Mouse (Mus musculus): ENCODE data around the gene Rgs6. TPM values are rescaled to one million over a fixed set of nuclear protein-coding genes. Genes with fewer than 3 reads are reported as not detected.

The Rgs6 gene
- polyA plus RNA-seq, 1 experiment from 2014 or later = 12.5 TPM

- Histone ChIP-seq H3K4me3 (replicated peaks; ENCODE audit: low read depth, low read length) (no peak overlapping the region), H3K4me1 (ENCODE audit: control insufficient read depth, insufficient read depth, low read length) (no peaks in the 10 kb centered on the region), H3K4me2 (ENCODE audit: low read length) (no peak overlapping the region), H3K36me3 (ENCODE audit: control insufficient read depth, insufficient read depth, low read length) (no peaks in the 10 kb centered on the region), H3K27me3 (ENCODE audit: control insufficient read depth, insufficient read depth, low read length) (no peaks in the 10 kb centered on the region), H3K9me3 (ENCODE audit: control insufficient read depth, low read length) (no peaks in the 10 kb centered on the region), H3K9ac (replicated peaks; ENCODE audit: low read length) (no peak overlapping the region), H3K27ac (replicated peaks; ENCODE audit: low read depth, low read length) (no peak overlapping the region)
- no peak for ATAC-seq (ENCODE audit: low FRiP score, low TSS enrichment)
- 70% methylated on average over 1 of the region's 1 CpGs for WGBS
- no peak for DNase-seq
Observed at GRCm38 (mm10) chr12:82987661-82988060, 399.6 kb downstream of the Rgs6 start.

GRCm38 (mm10) chr12:82993905-82994304 is 405.8 kb downstream of the Rgs6 start:
- no peaks in the 10 kb centered on the region for H3K4me1 ChIP-seq (ENCODE audit: control insufficient read depth, insufficient read depth, low read length)
- no peak for ATAC-seq (ENCODE audit: low FRiP score, low TSS enrichment)
- no peaks in the 10 kb centered on the region for H3K36me3 ChIP-seq (ENCODE audit: control insufficient read depth, insufficient read depth, low read length)
- WGBS = 22% methylated on average over 4 of the region's 4 CpGs
- H3K4me3 ChIP-seq (replicated peaks; ENCODE audit: low read depth, low read length) = no peak overlapping the region
- no peak overlapping the region for H3K27ac ChIP-seq (replicated peaks; ENCODE audit: low read depth, low read length)
- DNase-seq = peak; percentile 38
- H3K4me2 ChIP-seq (ENCODE audit: low read length) = no peak overlapping the region
- no peaks in the 10 kb centered on the region for H3K9me3 ChIP-seq (ENCODE audit: control insufficient read depth, low read length)
- no peak overlapping the region for H3K9ac ChIP-seq (replicated peaks; ENCODE audit: low read length)
- H3K27me3 ChIP-seq (ENCODE audit: control insufficient read depth, insufficient read depth, low read length) = no peaks in the 10 kb centered on the region

GRCm38 (mm10) chr12:82996775-82997174 is 408.7 kb downstream of the Rgs6 start:
- H3K9ac ChIP-seq (replicated peaks; ENCODE audit: low read length) = no peak overlapping the region
- H3K27me3 ChIP-seq (ENCODE audit: control insufficient read depth, insufficient read depth, low read length) = no peaks in the 10 kb centered on the region
- no peaks in the 10 kb centered on the region for H3K4me1 ChIP-seq (ENCODE audit: control insufficient read depth, insufficient read depth, low read length)
- ATAC-seq (ENCODE audit: low FRiP score, low TSS enrichment) = no peak
- no peak overlapping the region for H3K4me3 ChIP-seq (replicated peaks; ENCODE audit: low read depth, low read length)
- no peaks in the 10 kb centered on the region for H3K36me3 ChIP-seq (ENCODE audit: control insufficient read depth, insufficient read depth, low read length)
- no peak for DNase-seq
- no peak overlapping the region for H3K4me2 ChIP-seq (ENCODE audit: low read length)
- H3K9me3 ChIP-seq (ENCODE audit: control insufficient read depth, low read length) = no peaks in the 10 kb centered on the region
- H3K27ac ChIP-seq (replicated peaks; ENCODE audit: low read depth, low read length) = no peak overlapping the region
- 31% methylated on average over 4 of the region's 4 CpGs for WGBS

- no peaks in the 10 kb centered on the region for H3K4me1 ChIP-seq (ENCODE audit: control insufficient read depth, insufficient read depth, low read length)
- H3K4me2 ChIP-seq (ENCODE audit: low read length) = no peak overlapping the region
- H3K27ac ChIP-seq (replicated peaks; ENCODE audit: low read depth, low read length) = no peak overlapping the region
- H3K27me3 ChIP-seq (ENCODE audit: control insufficient read depth, insufficient read depth, low read length) = no peaks in the 10 kb centered on the region
- no peak for ATAC-seq (ENCODE audit: low FRiP score, low TSS enrichment)
- 91% methylated on average over 10 of the region's 10 CpGs for WGBS
- DNase-seq = no peak
- H3K4me3 ChIP-seq (replicated peaks; ENCODE audit: low read depth, low read length) = no peak overlapping the region
- no peak overlapping the region for H3K9ac ChIP-seq (replicated peaks; ENCODE audit: low read length)
- H3K36me3 ChIP-seq (ENCODE audit: control insufficient read depth, insufficient read depth, low read length) = no peaks in the 10 kb centered on the region
- no peaks in the 10 kb centered on the region for H3K9me3 ChIP-seq (ENCODE audit: control insufficient read depth, low read length)
Observed at GRCm38 (mm10) chr12:82998682-82999332, 410.7 kb downstream of the Rgs6 start.

- Histone ChIP-seq H3K27ac (replicated peaks; ENCODE audit: low read depth, low read length) (no peak overlapping the region), H3K4me3 (replicated peaks; ENCODE audit: low read depth, low read length) (no peak overlapping the region), H3K9me3 (ENCODE audit: control insufficient read depth, low read length) (no peaks in the 10 kb centered on the region), H3K4me2 (ENCODE audit: low read length) (no peak overlapping the region), H3K27me3 (ENCODE audit: control insufficient read depth, insufficient read depth, low read length) (no peaks in the 10 kb centered on the region), H3K9ac (replicated peaks; ENCODE audit: low read length) (no peak overlapping the region), H3K36me3 (ENCODE audit: control insufficient read depth, insufficient read depth, low read length) (no peaks in the 10 kb centered on the region), H3K4me1 (ENCODE audit: control insufficient read depth, insufficient read depth, low read length) (no peaks in the 10 kb centered on the region)
- 88% methylated on average over 7 of the region's 7 CpGs for WGBS
- DNase-seq (no peak), ATAC-seq (ENCODE audit: low FRiP score, low TSS enrichment) (no peak)
Observed at GRCm38 (mm10) chr12:82999333-83000032, 411.4 kb downstream of the Rgs6 start.

- DNase-seq = no peak
- H3K27me3 ChIP-seq (ENCODE audit: control insufficient read depth, insufficient read depth, low read length) = no peaks in the 10 kb centered on the region
- H3K9me3 ChIP-seq (ENCODE audit: control insufficient read depth, low read length) = no peaks in the 10 kb centered on the region
- no peak overlapping the region for H3K9ac ChIP-seq (replicated peaks; ENCODE audit: low read length)
- no peak overlapping the region for H3K4me2 ChIP-seq (ENCODE audit: low read length)
- H3K4me1 ChIP-seq (ENCODE audit: control insufficient read depth, insufficient read depth, low read length) = no peaks in the 10 kb centered on the region
- no peak for ATAC-seq (ENCODE audit: low FRiP score, low TSS enrichment)
- WGBS = 88% methylated on average over 11 of the region's 11 CpGs
- no peak overlapping the region for H3K4me3 ChIP-seq (replicated peaks; ENCODE audit: low read depth, low read length)
- H3K36me3 ChIP-seq (ENCODE audit: control insufficient read depth, insufficient read depth, low read length) = no peaks in the 10 kb centered on the region
- H3K27ac ChIP-seq (replicated peaks; ENCODE audit: low read depth, low read length) = no peak overlapping the region
Observed at GRCm38 (mm10) chr12:83000033-83000570, 412.0 kb downstream of the Rgs6 start.

GRCm38 (mm10) chr12:83000957-83001356 is 412.9 kb downstream of the Rgs6 start:
- H3K27ac ChIP-seq (replicated peaks; ENCODE audit: low read depth, low read length) = no peak overlapping the region
- no peak overlapping the region for H3K4me3 ChIP-seq (replicated peaks; ENCODE audit: low read depth, low read length)
- no peak overlapping the region for H3K4me2 ChIP-seq (ENCODE audit: low read length)
- ATAC-seq (ENCODE audit: low FRiP score, low TSS enrichment) (no peak), DNase-seq (no peak)
- no peaks in the 10 kb centered on the region for H3K4me1 ChIP-seq (ENCODE audit: control insufficient read depth, insufficient read depth, low read length)
- no peak overlapping the region for H3K9ac ChIP-seq (replicated peaks; ENCODE audit: low read length)
- H3K9me3 ChIP-seq (ENCODE audit: control insufficient read depth, low read length) = no peaks in the 10 kb centered on the region
- H3K36me3 ChIP-seq (ENCODE audit: control insufficient read depth, insufficient read depth, low read length) = no peaks in the 10 kb centered on the region
- whole genome bisulfite sequencing = 90% methylated on average over 4 of the region's 4 CpGs
- H3K27me3 ChIP-seq (ENCODE audit: control insufficient read depth, insufficient read depth, low read length) = no peaks in the 10 kb centered on the region

GRCm38 (mm10) chr12:83004014-83004682 is 416.1 kb downstream of the Rgs6 start:
- H3K4me3 ChIP-seq (replicated peaks; ENCODE audit: low read depth, low read length) = no peak overlapping the region
- H3K36me3 ChIP-seq (ENCODE audit: control insufficient read depth, insufficient read depth, low read length) = no peaks in the 10 kb centered on the region
- DNase-seq (peak; percentile 21), ATAC-seq (ENCODE audit: low FRiP score, low TSS enrichment) (no peak)
- no peak overlapping the region for H3K9ac ChIP-seq (replicated peaks; ENCODE audit: low read length)
- 55% methylated on average over 9 of the region's 9 CpGs for WGBS
- no peaks in the 10 kb centered on the region for H3K27me3 ChIP-seq (ENCODE audit: control insufficient read depth, insufficient read depth, low read length)
- 0 out of 2 replicates have a peak overlapping the region, but pooled peaks have one; percentile 20 for H3K27ac ChIP-seq (replicated peaks; ENCODE audit: low read depth, low read length)
- no peak overlapping the region for H3K4me2 ChIP-seq (ENCODE audit: low read length)
- no peaks in the 10 kb centered on the region for H3K4me1 ChIP-seq (ENCODE audit: control insufficient read depth, insufficient read depth, low read length)
- no peaks in the 10 kb centered on the region for H3K9me3 ChIP-seq (ENCODE audit: control insufficient read depth, low read length)

Measured in midbrain, embryonic 14.5 days (tissue).